24 mouse cellular contexts compared by ENCODE assay signal in the genomic region with DNA sequence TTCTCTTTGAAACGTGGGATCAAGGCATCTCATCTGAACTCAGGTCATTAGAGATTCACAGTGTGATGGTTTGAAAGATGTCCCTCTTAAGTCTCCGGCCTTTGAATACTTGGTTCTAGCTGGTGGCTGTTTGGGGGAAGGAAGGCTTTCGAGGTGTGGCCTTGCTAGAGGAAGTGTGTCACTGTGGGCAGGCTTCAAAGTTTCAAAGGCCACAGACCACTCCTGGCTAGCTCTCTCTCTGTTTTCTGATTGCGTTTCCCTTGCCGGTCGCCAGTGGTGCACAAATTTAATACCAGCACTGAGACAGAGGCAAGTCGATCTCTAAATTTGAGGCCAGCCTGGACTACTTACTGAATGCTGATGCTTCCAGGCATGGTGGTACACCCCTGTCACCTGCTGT. TPM values are rescaled to one million over a fixed set of nuclear protein-coding genes. Genes with fewer than 3 reads are reported as not detected.
DNase-seq lines count a peak whose midpoint lies in the region; ATAC-seq and TF ChIP-seq lines count a peak whose summit lies in the region.
"Had no signal": no experiment of that assay in that cellular context is flagged by ENCODE, and none has a peak within 500 bp of the region (broad histone marks: within the 10 kb centered on the region; RNA-seq: fewer than 3 reads in every experiment).

No protein-coding gene starts in this region.

- TF ChIP-seq POLR2A in lung, adult 2 months (IDR thresholded peaks at IDR 0.05; ENCODE audit: borderline replicate concordance, extremely low read depth, low read depth, low read length), result no peak

- H3K4me1 ChIP-seq in lung, adult 2 months (ENCODE audit: control insufficient read depth, insufficient read depth, low read length), result no peaks in the 10 kb centered on the region
- H3K4me1 ChIP-seq: embryonic facial prominence, embryonic 10.5 days; forebrain, embryonic 10.5 days; heart, embryonic 10.5 days; kidney, embryonic 15.5 days; limb, embryonic 15.5 days; lung, embryonic 15.5 days; midbrain, embryonic 13.5 days; neural tube, embryonic 12.5 days had no signal

- ATAC-seq in granulocyte monocyte progenitor cell, adult 5-6 weeks (replicated peaks; ENCODE audit: poor library complexity, severe bottlenecking), result peak; percentile 22; the same call in 1 of the 2 replicates
- ATAC-seq in monocyte, adult 5-6 weeks (replicated peaks; ENCODE audit: insufficient number of reproducible peaks, low FRiP score, low TSS enrichment, poor library complexity, severe bottlenecking), result peak; percentile 47; the same call in 1 of the 2 replicates
- ATAC-seq: intestine, embryonic 16.5 days; midbrain, embryonic 13.5 days had no signal

- DNase-seq in lung, postnatal 36 days, result peak; percentile 10
- no peak for DNase-seq in lung, adult 2 months
- peak; percentile 23 for DNase-seq in B cell, adult 2 months
- DNase-seq in left cerebral cortex, adult 8-10 months (ENCODE audit: low spot score in 2 of 2), result no peak
- no peak for DNase-seq in layer of hippocampus, postnatal 36 days
- DNase-seq: adrenal gland, postnatal 14 days; cerebellum, adult 9-10 months; gastrocnemius, postnatal 36 days; heart, postnatal 4 days; kidney, postnatal 4 days; left cerebral cortex, postnatal 4 days; right cerebral cortex, postnatal 14 days had no signal

- H3K4me3 ChIP-seq in lung, adult 2 months (replicated peaks; ENCODE audit: extremely low read depth, low read depth, low read length), result no peak overlapping the region
- H3K4me3 ChIP-seq: embryonic facial prominence, embryonic 10.5 days; forebrain, embryonic 10.5 days; heart, embryonic 10.5 days; kidney, embryonic 15.5 days; left cerebral cortex, adult 2 months; limb, embryonic 15.5 days; lung, embryonic 15.5 days; midbrain, embryonic 13.5 days; neural tube, embryonic 12.5 days had no signal

- no peak for TF ChIP-seq CTCF in lung, adult 2 months (IDR thresholded peaks at IDR 0.05; ENCODE audit: insufficient read depth, low read length)

- WGBS in lung, adult 2 months, result 80% methylated on average over 7 of the region's 7 CpGs

RNA-seq across cellular contexts. Expression of gene Tent4b, which starts 23.7 kb away (rescaled TPM):
- 16.5 and 22.9 TPM in 2 replicates for polyA plus RNA-seq in lung, adult 2 months (2012; rRNA removed)
- total RNA-seq in granulocyte monocyte progenitor cell, adult 5-6 weeks (2014; fragmentation: Nextera tagmentation), result 34.4 and 41.3 TPM in 2 replicates
- 34.6 and 37.6 TPM in 2 replicates for total RNA-seq in granulocyte monocyte progenitor cell, adult 5-6 weeks (2017)
- total RNA-seq in monocyte, adult 5-6 weeks (2017), result 53.0 to 75.7 TPM (median 54.4 TPM) in 3 replicates
- total RNA-seq in left cerebral cortex, adult 8-10 months (2022), result 10 to 100 TPM; 35.8 to 39.8 (median 38.2) TPM
- 10 to 100 TPM; 38.4 to 40.2 TPM for total RNA-seq in layer of hippocampus, postnatal 36 days (2021)

RNA-seq across cellular contexts. Expression of gene Heatr3, which starts 37.6 kb away (rescaled TPM):
- 9.3 and 12.2 TPM in 2 replicates for polyA plus RNA-seq in lung, adult 2 months (2012; rRNA removed)
- 40.6 and 49.3 TPM in 2 replicates for total RNA-seq in granulocyte monocyte progenitor cell, adult 5-6 weeks (2014; fragmentation: Nextera tagmentation)
- total RNA-seq in granulocyte monocyte progenitor cell, adult 5-6 weeks (2017), result 40.9 and 52.5 TPM in 2 replicates
- total RNA-seq in monocyte, adult 5-6 weeks (2017), result 7.2 to 19.1 TPM (median 8.4 TPM) in 3 replicates
- total RNA-seq in left cerebral cortex, adult 8-10 months (2022), result 10 to 100 TPM; 23.1 to 29.8 (median 27.8) TPM
- total RNA-seq in layer of hippocampus, postnatal 36 days (2021), result 10 to 100 TPM; 28.0 to 33.5 TPM

RNA-seq across cellular contexts. Expression of gene Cnep1r1, which starts 56.7 kb away (rescaled TPM):
- 11.4 and 19.0 TPM in 2 replicates for polyA plus RNA-seq in lung, adult 2 months (2012; rRNA removed)
- 52.7 and 53.4 TPM in 2 replicates for total RNA-seq in granulocyte monocyte progenitor cell, adult 5-6 weeks (2014; fragmentation: Nextera tagmentation)
- total RNA-seq in granulocyte monocyte progenitor cell, adult 5-6 weeks (2017), result 8.0 and 9.4 TPM in 2 replicates
- 13.0 to 16.5 TPM (median 13.1 TPM) in 3 replicates for total RNA-seq in monocyte, adult 5-6 weeks (2017)
- total RNA-seq in left cerebral cortex, adult 8-10 months (2022), result 10 to 100 TPM; 32.5 to 37.3 (median 35.7) TPM
- 10 to 100 TPM; 36.7 to 37.9 TPM for total RNA-seq in layer of hippocampus, postnatal 36 days (2021)

Comparison
In these comparisons a context has a peak if more than half of its experiments do, and no peak if none do; other contexts are left out.
1. DNase-seq: peak in lung, postnatal 36 days (single experiment) and B cell, adult 2 months (2 of 2); none in lung, adult 2 months (single experiment), left cerebral cortex, adult 8-10 months (0 of 2) and layer of hippocampus, postnatal 36 days (0 of 2).